Mouse (Mus musculus) Muller cell, postnatal 12 days (primary cell): ENCODE results near the gene Skap1.
A peak's percentile ranks its signal among the peaks of the same experiment; 100 is the strongest.

Source experiments
- DNase-seq: peaks from one replicate; pipeline ENCODE4 v3.0.0-alpha.2; 2015; ENCODE audit errors: inconsistent ontology term

Gene Skap1

DNA sequence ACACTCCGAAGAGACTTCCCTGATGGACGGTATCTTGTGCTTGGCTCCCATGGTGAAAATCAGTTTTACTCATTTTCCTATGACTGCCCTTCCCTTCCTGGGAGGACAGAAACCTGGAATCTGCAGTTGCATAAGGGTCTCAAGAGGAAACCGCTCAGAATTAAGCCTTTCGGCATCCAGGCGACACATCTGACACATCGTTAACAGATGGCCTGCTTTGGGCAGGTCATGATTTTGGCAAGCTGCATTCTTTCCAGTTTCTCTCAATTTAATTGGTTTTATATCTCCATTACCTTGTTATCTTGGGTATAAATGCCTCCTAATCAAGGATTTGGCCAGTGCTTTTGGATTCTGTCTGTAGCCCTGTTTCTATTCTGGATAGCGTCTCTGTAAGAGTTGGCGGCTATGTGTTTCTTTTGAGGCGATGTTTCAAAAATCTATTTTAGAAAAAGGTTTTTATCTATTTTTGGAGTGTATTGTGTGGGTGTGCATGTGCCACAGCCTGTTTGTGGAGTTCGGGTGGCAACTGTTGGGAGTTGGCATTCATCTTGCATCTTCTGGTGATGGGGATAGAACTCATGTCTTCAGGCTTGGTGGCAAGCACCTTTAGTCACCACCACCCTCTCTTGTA, 1.1 kb downstream of the Skap1 start:
- DNase-seq, result no peak

DNA sequence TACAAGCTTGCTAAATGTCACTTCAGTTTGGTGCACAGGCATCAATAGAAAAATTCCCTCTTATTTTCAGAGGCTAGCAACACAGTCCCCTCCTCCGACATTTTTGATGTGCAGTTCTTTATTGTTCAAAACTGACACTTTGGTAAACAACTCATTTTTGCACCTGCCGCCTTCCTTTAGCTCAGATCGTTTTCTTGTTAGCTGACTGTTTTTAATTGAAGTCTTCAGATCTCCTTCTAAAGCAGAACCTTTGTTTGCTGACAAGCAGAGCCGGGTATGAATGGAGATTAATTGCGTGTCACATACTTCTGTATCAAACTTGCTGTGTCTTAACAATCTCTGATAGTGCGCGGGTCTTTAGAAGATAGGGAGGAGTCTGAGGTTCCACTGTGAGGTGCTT, 2.0 kb downstream of the Skap1 start:
- no peak for DNase-seq

DNA sequence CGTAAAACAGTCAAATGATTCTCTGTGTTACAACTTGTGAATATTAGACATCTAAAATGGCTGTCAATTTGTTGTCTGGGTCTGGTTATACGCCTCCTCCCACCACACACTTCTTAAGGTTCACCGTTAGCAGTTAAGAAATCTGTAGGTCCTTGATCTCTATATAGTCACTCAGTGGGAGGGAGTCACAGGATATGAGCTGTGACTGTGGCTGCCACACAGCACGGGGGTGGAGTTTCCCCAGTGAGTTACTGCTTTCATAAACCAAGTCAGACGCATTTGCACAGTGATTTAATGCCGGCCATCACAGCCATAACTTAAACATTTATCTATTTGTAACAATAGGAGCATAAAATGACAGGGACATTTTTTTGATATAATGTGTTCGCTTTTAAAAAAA, 2.6 kb downstream of the Skap1 start:
- no peak for DNase-seq

DNA sequence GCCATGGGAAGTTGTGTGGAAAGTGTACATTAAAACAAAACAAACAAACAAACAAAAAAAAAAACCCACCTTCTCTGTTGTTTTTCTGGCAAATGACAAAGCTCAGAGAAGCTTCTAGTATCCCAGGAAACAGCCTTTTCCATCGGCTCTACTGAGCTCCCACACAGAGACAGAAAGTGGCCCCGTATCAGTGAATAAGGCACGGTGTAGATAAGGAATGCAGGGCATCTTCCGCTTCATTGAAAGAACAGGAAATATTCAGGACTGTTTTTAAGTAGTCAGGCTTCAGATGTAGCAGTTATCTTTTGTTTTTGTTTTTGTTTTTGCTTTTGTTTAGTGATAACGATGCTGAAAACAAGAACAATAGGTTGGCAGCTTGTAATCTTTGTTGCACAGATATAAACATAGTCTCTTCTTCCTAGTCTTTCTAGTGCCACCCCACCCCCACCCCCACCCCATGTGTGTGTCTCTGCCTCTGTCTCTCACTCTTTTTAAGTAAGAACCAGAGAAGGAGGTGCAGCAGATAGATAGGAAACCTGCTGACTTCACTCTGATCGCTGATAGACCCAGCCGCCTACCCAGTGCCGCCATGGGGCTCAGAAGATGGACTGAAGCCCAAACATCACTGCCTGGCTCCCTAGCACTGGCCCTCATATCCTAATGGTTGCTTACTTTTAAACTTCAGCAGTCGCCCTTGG, 3.8 kb downstream of the Skap1 start:
- DNase-seq, result no peak

DNA sequence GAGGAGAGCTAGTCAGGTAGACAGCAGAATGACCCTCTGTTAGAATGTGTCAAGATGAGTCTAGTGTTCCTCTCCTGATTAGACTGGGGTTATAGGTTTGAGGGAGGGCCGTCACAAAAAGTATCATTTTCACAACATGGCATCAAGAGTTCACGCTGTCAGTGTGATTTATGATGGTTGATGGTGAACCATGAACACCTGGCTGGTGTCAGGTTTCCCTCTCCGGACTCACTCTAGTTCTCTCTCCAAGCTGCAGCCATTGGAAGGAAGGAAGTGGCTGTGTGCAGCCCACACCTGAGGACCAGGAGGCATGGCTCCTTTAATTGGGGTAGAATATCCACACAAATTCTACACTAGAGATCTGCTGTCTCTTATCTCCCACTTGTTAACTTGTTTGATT, 18.3 kb downstream of the Skap1 start:
- DNase-seq, result no peak

DNA sequence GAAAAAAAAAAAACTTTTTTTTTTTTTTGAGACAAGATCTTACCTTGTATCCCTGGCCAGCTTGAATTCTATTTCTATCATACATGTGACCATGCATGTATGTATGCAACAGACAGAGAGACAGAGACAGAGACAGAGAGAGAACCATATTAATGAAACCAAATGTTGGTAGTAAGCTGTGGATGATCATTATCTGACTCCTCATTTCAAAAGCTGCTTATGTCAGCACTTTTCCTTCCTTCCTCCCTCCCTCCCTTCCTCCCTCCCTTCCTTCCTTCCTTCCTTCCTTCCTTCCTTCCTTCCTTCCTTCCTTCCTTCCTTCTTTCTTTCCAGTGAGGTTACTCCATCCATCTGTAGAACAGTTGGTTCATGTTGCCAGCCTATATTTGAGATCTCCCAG, 18.8 kb downstream of the Skap1 start:
- DNase-seq, result no peak

DNA sequence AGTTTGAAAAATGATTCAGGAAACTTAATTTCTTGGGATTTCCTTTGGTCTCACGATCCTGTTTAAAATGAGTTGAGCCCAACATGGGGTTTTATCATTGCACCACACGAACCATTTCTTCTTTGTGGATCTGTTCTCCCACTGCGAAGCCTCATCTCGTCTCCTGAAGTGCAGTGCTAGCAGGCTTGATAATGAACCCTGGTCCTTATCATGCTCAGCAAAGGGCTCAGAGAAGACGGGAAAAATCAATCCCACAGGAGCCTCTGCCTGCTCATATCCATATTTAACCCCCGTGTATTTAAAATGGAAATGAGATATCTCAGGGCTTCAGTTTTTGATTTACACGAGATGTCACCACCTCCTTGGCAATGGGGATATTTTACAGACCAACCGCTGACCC, 34.1 kb downstream of the Skap1 start:
- no peak for DNase-seq

DNA sequence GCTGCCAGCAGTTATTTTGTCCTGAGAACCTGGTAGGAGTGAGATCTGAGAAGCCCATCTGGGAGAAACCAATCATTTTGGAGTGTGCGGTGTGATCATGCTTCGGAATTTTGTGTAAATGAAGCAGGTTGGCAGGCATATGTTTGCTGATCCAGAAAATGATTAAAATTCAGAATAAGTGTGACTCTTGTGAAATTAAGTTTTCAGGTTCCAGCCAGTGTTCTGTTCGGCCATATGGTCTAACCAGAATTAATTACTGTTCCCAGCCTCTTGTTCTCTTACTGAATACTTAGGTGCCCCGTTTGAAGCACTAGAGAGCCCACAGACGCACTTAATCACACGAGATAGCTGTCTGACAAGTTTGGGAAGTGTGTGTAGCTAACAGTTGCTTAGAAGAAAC, 36.6 kb downstream of the Skap1 start:
- no peak for DNase-seq

DNA sequence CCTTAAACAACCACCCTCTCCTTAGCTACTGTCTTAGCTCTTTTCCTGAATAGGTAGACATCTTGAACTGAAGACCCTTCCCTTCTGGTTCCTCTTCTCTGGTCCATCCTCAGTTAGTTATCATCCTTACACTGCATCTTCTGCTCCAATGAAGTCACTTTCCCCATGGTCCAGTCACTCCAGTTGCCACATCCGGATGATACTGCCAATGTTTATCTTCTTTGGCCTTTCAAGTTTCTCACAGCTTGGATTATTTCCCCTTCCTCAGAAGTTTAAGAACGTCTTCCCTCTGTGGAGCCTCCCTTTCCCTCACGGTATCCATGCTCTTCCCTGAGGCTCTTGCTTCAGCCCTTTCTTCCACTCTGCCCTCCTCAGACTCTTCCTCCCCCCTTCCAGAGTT, 38.6 kb downstream of the Skap1 start:
- DNase-seq, result no peak

DNA sequence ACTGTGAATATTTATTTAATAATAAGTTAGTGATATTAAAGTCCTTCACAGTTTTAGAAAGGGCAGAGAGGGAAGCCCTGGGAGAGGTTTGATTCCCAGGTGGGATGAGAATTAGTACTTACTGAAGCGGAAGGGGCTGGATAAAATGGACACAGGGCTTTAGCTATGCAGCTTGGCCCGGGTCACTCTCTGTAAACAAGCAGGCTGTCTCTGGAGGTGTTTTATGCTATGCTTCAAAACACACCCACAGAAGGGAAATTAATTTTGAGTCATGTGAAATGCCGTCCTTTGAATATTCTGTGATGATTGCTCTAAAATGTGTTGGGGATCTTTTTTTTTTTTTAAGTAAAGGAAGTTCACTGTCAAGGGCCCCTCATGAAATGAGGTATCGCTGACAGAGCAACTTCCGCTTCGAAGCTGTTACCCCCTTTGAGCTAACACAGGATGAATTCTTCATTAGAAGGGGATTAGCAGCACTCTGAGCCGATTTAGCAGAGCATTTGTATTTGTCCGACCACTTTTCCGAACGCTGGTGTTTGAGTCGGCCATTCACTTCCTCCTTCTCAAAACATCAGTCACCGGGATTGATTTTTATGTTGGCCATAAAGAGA, 40.2 kb downstream of the Skap1 start:
- DNase-seq, result no peak

DNA sequence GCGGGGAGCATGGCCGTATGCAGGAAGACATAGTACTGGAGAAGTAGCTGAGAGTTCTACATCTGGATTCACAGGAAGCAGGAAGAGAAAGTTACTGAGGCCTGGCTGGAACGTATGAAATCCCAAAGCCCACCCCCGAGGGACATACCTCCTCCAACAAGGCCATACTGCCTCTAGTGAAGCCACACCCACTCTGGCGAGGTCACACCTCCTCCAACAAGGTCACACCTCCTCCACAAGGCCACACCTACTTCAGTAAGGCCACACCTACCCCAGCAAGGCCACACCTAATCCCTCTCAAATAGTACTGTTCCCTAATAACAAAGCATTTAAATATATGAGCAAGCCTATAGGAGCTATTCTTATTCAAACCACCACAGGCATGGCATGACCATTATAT, 41.4 kb downstream of the Skap1 start:
- DNase-seq, result no peak

DNA sequence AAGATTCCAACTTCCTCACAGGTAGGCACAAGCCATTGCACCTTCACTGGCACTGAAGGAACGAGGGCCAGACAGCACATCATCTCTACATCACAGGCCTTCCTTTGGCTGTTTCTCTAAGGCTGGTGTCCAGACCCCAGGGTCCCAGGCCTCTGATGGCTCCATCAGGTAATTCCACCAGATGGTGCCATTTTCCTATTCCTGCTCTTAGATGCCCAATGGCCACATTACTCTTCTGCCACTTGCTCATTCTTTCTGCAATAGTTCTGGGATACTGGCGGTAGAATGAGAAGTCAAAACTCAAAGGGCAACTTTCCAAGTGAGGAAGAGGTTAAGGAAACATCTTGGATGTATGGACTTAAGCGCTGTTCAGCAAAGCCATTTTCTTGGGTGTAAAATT, 50.8 kb downstream of the Skap1 start:
- DNase-seq, result no peak

DNA sequence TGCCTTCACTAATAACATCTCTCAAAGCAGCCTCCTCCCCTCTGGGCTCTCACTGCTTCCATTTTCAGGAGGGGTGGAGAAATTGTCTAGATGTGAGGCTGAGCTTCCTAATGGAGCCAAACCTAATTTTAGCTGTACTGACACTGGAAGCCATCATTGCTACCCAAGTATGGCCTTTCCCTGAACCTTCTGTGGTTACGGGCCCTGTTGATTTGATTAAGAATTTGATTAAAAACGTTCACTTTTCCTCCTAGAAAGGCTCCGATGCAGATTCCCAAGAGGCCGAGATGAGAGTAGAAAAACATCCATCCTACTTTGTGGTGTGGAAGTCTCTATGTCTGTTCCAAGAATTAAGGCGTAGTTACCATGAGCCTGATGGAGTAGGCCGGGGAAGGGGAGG, 60.1 kb downstream of the Skap1 start:
- DNase-seq, result no peak

DNA sequence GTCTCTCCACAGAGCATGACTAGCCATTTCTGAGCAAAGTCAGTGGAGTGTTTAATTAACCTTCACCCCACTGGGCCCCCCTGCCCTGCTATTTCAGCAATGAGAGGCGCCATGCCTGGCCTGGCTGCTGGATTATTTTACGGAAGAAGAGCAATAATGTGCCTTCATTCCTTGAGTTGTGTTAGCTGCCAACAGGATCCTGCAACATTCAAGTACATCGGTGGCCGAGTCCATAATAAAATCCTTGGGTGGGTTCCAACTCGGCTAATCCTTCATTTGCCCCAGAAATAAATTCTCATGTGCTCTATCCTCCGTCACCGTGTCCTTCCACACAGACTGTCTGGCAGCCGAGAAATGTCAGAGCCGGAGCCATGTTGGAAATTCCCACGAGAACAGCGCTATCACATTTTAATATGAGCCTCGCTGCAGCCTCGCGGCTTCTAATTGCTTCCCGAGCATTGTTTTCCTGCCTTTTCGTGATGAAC, 61.8 kb downstream of the Skap1 start:
- no peak for DNase-seq

DNA sequence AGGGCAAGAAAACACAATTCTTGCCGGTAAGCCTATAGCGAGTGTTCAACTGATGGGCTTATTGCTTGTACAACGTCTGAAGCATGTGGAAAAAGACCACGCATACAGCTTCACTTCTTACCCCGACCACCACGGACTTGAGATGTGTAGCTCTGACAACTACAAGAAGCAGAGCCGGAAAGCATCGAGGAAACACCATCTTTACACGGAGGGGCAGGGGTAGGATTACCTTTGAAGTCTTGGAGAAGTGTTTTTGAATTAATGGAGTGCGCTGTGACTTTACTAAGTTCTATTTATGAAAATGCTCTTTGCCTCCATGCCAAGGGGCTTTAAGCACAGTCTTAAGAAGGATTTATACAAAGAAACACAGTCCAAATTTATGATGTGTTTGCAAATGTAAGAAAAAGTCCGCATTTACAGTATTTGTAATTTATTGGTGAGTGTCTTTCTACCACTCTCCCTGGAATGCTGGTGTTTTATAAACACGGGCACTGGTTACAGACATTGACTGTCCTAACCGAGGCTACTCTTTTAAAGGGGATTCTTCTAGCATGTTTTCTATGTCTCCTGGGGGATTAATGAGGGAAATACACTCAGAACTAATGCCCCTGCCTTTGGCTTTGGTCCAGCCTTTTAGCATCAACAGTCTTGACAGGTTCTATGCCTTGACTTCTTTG, 67.5 kb downstream of the Skap1 start:
- no peak for DNase-seq

DNA sequence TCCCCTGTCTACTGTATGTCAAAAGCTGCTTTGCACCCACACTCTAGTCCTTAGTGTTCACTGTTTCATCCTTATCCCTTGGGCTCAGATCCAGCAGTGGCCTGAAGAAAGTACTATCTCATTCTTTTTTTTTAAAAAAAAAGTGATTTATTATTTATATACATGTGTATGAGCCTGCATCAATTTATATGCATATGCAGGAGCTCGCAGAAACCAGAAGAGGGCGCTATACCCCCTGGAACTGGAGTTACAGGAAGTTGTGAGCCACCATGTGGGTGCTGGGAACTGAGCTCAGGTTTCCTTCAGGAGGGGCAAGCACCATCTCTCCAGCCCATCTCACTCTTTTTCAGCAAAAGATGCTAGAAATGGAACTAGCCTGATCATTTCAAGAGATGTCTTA, 70.1 kb downstream of the Skap1 start:
- DNase-seq, result no peak

DNA sequence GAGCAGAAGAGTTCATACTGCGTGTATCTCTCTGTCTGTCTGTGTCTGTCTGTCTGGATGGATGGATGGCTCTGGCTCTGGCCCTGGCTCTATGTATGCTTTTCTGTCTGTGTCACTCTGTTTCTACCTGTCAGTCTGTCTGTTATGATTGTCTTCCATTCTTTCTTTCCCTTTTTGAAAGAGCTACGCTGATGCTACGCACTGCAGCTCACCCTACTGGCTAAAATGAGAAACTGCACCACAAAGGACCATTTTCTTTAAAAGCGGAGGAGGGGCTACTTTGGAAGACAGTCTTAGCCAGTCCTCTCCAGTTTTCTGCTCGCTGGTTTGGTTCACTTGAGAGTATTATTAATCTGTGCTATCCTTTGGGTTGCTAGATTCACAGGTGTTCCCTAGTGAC, 71.8 kb downstream of the Skap1 start:
- peak; percentile 12 for DNase-seq

DNA sequence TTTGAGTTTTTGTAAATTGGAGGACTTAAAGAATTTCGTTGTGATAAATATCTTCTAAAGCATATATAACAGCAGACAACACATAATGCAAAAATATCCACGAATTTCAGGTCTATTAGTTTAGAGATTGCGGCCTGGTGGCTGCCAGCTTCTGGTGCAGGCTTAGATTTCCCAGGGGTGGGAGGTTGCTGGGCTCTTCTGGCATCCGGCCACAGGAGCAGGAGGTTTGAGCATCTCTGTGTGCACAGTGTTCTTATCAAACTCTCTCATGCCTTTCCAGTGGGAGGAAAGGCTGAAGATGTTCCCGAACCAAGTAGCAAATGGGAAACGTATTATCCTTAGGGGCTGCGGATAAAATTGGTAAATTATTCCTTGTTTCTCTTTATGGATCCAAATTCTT, 77.6 kb downstream of the Skap1 start:
- no peak for DNase-seq

DNA sequence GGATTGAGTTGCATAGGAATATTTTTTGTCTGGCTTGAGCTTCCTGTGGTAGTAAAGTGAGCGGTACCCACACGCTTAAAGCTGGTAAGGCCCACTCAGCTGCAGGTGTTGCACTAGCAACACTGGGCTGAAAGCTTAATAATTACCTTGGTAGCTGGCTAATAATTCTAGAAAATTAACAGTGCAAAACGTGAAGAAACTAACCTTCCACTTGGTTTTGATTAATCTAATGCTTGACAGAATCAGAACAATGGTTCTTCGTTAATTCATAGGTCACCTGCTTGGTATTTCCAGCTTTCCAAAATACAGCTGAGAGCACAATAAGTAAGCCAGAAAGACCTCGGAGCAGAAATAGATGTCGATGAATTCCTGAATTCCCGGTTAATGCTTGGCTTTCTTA, 78.2 kb downstream of the Skap1 start:
- DNase-seq, result no peak

DNA sequence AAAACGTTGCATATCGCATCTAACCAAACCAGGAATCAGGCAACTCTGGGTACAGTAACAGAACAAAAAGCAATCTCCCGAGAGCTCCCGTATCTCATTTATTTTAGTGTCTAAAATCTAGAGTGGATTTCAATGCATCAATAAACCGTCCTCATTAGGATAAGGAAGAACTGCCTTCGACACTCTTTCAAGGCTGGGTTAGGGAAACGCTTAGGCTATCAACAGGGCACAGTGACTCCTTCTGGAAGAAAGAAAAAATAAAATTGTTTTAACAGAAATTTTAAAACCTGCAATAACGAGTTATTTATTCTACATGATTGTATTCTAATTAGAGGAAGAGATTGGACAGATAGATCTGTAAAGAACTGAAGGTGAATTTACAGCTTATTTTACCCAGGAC, 82.0 kb downstream of the Skap1 start:
- DNase-seq, result no peak

DNA sequence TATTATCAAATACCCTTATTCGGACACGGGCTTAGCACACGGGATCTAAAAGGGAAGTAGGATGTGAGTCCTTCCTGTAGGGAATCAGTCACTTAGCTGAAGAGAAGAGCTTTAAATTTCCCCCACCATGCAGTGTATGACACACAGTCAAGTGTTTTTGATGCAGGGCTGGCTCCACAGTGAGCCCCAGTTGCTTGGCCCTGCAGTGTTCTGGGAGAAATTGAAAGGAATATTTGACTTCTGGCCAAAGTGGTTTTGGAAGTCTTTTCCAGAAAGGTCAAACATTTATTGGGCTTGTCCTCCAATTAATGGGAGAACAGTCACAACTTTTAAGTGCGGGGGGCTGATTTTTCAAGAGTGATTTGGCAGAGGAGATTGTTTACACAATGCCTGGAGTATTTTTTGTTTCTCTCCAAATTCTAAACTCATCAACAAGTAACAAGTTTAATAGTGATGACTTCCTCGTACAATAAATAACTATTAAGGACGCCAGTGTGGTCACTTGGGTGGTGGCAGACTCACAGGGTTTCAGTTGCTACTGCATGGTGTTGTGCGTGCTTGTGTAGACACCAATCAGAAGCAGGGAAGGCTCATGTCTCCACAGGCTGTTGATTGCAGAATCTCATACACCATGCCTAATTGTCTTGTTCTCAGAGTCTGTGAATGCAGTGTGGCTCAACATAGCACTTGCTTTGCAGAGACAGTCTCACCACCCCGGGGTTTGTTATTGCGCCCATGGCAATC, 86.7 kb downstream of the Skap1 start:
- DNase-seq, result no peak

DNA sequence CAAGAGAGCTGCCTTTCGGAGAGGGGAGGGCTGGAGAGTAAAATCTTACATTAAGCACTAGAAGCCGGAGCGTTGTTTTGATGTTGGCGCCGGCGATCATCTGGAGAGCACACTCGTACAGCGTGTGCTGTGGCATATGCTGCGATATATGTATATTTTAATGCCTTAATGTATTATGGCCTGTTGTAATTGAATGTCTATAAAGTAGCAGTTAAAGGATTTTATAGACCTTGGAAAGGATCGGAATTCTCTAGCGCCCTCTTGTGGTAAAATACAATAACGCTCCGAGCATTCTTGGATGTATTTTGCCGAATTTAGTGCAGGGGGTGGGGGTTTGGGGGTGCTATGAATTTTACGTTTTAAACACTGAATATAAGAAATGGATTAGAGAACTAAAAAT, 88.7 kb downstream of the Skap1 start:
- peak; percentile 16 for DNase-seq
